In the genomic region with DNA sequence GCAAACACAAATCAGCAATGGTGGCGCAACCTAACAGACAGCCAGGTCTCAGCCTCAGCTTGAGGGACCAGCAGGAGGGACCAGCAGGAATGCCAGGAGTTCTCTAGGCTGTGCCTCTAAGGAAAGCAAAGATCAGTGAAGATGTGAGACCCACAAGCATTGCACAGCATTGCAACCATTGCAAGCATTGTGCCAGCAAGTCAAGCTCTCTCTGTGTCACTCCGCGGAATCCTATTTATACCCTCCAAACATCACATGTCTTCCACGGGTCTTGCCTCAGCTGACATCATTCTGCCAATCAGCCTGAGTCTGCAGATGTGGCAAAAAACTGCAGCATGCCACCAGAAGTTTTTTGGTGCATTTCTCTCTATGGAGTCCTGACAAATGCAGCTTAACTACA, we compare ENCODE assay signal across 16 mouse cellular contexts.
"Had no signal": no experiment of that assay in that cellular context is flagged by ENCODE, and none has a peak within 500 bp of the region (broad histone marks: within the 10 kb centered on the region; RNA-seq: fewer than 3 reads in every experiment).

No protein-coding gene starts in this region.

- H3K4me1 ChIP-seq: stomach, embryonic 15.5 days had no signal

- H3K9me3 ChIP-seq: neural tube, embryonic 12.5 days; neural tube, embryonic 13.5 days; neural tube, embryonic 15.5 days; stomach, embryonic 15.5 days had no signal

- H3K36me3 ChIP-seq: neural tube, embryonic 12.5 days; neural tube, embryonic 13.5 days; neural tube, embryonic 15.5 days; stomach, embryonic 15.5 days had no signal

- H3K4me2 ChIP-seq: neural tube, embryonic 12.5 days; neural tube, embryonic 13.5 days; neural tube, embryonic 15.5 days; stomach, embryonic 15.5 days had no signal

- DNase-seq: retina, postnatal 1 day; right cerebral cortex, adult 18-20 months; right cerebral cortex, postnatal 14 days; right cerebral cortex, postnatal 25 days; spleen, adult 18-20 months; thymus, adult 18-20 months; thymus, adult 2 months; thymus, postnatal 14 days; thymus, postnatal 25 days; thymus, postnatal 36 days; thymus, postnatal 4 days had no signal

- H3K4me3 ChIP-seq: neural tube, embryonic 12.5 days; neural tube, embryonic 13.5 days; neural tube, embryonic 15.5 days; stomach, embryonic 15.5 days had no signal

- H3K27me3 ChIP-seq: neural tube, embryonic 12.5 days; neural tube, embryonic 13.5 days; neural tube, embryonic 15.5 days; stomach, embryonic 15.5 days had no signal

- H3K27ac ChIP-seq: neural tube, embryonic 12.5 days; neural tube, embryonic 13.5 days; neural tube, embryonic 15.5 days; stomach, embryonic 15.5 days; stomach, postnatal 0 days had no signal

- H3K9ac ChIP-seq: neural tube, embryonic 12.5 days; neural tube, embryonic 13.5 days; neural tube, embryonic 15.5 days; stomach, embryonic 15.5 days had no signal
